Mouse (Mus musculus): ENCODE results near the gene Bcl7b.
"Not testable (repeated sequence)": the region's sequence is repeated elsewhere in the genome, so short reads cannot be mapped to it uniquely, and the experiment has no call there.

The Bcl7b gene

DNA sequence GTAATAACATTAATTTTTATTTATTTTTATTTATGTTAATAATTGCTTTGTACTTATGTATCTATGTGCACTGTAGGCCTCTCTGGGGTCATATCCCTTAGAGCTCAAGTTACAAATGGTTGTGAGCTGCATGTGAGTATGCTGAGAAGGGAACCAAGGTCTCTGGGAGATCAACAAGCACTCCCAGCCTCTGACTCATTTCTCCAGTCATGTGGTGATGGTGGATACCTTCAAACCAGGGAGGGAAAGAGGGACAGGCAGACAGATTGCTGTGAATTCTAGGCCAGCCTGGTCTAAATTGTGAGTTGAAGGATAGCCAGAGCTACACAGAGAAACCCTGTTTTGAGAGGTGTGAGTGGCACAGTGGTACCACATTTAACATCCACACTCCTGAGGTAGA is 52.9 kb downstream of the Bcl7b start:
- no peak for DNase-seq

DNA sequence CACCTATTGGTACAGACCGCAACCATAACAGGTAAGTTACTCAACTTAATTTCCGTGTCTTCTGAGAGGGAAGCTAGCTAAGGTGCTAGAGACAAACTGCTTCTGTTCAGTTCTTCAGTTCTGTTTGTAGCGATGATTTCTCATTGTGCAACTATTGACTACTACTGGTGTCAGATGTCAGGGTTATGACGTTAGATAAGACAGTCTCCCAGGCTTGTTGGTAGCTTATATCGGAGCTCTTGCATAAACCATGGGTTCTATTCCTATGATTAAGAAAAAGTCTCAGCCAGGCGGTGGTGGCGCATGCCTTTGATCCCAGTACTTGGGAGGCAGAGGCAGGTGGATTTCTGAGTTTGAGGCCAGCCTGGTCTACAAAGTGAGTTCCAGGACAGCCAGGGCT is 54.0 kb downstream of the Bcl7b start:
- no peak for DNase-seq

GRCm38 (mm10) chr5:135224169-135224568 is 56.1 kb downstream of the Bcl7b start:
- DNase-seq = no peak

GRCm38 (mm10) chr5:135225879-135226278 is 57.8 kb downstream of the Bcl7b start:
- DNase-seq = not testable (repeated sequence)

DNA sequence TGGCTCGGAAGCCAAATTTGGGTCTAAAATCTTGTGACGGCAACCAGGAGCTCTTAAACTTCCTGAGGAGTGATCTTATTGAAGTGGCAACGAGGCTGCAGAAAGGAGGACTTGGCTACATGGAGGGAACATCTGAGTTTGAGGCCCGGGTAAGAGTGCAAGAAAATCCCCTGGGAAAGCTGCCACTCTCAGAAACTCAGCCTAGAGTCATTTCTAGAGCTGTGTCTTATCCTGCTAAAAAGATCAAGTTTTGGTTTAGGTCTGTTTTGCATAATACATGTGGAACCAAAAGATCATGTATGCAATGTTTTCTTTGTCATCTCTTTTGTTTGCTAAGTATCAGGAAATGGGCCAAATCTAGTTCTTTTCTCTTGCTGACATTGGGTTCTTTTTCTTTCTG is 62.1 kb downstream of the Bcl7b start:
- DNase-seq = no peak
